Mouse (Mus musculus): ENCODE data around the gene Edc4. TPM values are rescaled to one million over a fixed set of nuclear protein-coding genes. Genes with fewer than 3 reads are reported as not detected.

The Edc4 gene
- total and polyA plus RNA-seq, 3 experiments: 28.7 to 46.4 (median 41.6) TPM

DNA sequence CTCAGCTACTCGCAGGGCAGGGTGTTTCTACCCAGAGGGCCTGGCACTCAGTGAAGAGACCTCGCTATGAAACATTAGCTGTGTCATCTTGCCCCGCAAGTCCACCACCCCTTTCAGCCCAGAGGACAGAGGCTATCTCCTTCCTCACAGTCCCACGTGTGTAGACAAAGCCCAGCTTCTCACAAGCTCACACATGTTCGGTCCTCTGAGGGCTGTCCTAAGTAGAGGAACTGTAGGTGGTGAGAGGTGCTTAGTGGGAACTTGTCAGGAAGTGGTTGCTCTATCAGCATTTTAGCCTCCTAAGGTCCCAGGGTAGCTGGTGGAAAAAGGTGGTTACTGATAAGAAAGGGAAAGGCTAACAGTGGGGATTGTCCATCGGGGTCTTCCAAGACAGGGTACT lies 54.4 kb downstream of the Edc4 start:
- Histone ChIP-seq H3K4me2 (ENCODE audit: insufficient read depth, low read depth, poor library complexity, severe bottlenecking) (no peak overlapping the region), H3K9ac (ENCODE audit: insufficient read depth, low read depth) (no peak overlapping the region), H3K4me3 (replicated peaks in 1 of 3; ENCODE audit: low read depth in 2 of 3, low read length in 2 of 3, poor library complexity in 1 of 3) (no peak overlapping the region), H3K4me1 (ENCODE audit: control insufficient read depth in 1 of 2, insufficient read depth in 2 of 2) (peaks cover 3 to 35% of the 10 kb centered on the region in 2 experiments; a peak in 3 of 4 replicates), H3K36me3 (replicated peaks in 1 of 2; ENCODE audit: control insufficient read depth in 1 of 2, insufficient read depth in 1 of 2, low read length in 1 of 2) (peaks cover 18 to 66% of the 10 kb centered on the region in 2 experiments), H3K27me3 (replicated peaks) (no peaks in the 10 kb centered on the region), H3K9me3 (replicated peaks; ENCODE audit: low read length) (no peaks in the 10 kb centered on the region), H3K79me2 (replicated peaks; ENCODE audit: control insufficient read depth, extremely low read depth, insufficient read depth, poor library complexity, severe bottlenecking) (no peaks in the 10 kb centered on the region), H3K27ac (ENCODE audit: insufficient read depth, low read depth) (no peak overlapping the region)
- no peak for DNase-seq (ENCODE audit: extremely low read depth)
- in situ Hi-C loops (cut with MboI; ENCODE audit: low pct_ligation_motif_present, low pct_unique_long_range_greater_than_20kb, low sequenced_read_pairs): loop anchor here (5.0 kb wide), 1 partner anchor 43 kb away; the partner anchor contains the start of gene Nrn1l
- dilution Hi-C loops (cut with MboI; ENCODE audit: extremely low pct_ligation_motif_present, extremely low pct_unique_long_range_greater_than_20kb, low sequenced_read_pairs): no loop called here
- TF ChIP-seq NRF1 (IDR thresholded peaks at IDR 0.05; ENCODE audit: low read depth, low read length) (no peak), ZNF384 (IDR thresholded peaks at IDR 0.05; ENCODE audit: low read depth, low read length) (no peak), KAT2A (IDR thresholded peaks at IDR 0.05; ENCODE audit: insufficient replicate concordance, low read length) (no peak), UBTF (IDR thresholded peaks at IDR 0.05; ENCODE audit: low read depth, low read length) (no peak), ZKSCAN1 (IDR thresholded peaks at IDR 0.05; ENCODE audit: borderline replicate concordance, low read depth, low read length) (no peak), POLR2AphosphoS2 (IDR thresholded peaks at IDR 0.05; ENCODE audit: low read depth, low read length) (no peak), EP300 (IDR thresholded peaks at IDR 0.05; ENCODE audit: low read length) (no peak)

DNA sequence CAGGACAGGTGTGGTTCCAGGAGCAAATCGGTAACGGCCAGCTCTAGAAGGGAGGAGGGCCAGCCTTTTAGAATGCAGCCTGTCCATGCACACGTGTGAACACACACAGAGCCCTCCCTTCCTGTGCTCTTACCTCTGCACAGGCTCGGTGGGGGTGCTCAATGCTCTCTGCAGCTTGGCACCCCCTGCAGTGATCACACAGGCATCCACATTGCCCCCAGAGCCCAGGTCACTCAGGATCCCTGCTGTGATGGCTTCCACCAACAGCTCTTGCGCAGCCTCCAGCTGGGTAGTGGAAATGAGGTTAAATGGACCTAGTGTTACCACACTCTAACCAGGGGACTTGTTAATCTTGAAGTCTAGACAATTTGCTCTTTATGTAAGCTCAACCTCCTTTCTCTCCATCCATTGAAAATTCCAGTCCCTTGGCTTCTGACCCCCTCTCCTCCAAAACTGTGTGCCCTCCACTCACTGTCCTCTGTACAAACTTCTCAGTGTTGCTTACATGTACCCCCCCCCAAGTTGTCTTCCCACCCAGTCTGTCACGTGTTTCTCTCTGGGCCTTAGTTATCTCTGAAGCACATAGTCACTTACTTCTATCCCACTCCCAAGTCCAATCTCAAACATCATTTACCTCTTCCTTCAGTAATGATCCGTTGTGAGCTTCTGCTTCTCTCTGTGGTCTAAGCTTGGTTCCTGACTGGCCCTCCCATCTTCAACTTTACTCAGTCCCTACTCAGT lies 55.4 kb downstream of the Edc4 start:
- Histone ChIP-seq H3K9ac (ENCODE audit: insufficient read depth, low read depth) (peak overlapping the region; percentile 66; the same call in 1 of the 2 replicates), H3K4me2 (ENCODE audit: insufficient read depth, low read depth, poor library complexity, severe bottlenecking) (peak overlapping the region; percentile 58), H3K9me3 (replicated peaks; ENCODE audit: low read length) (no peaks in the 10 kb centered on the region), H3K27ac (ENCODE audit: insufficient read depth, low read depth) (no peak overlapping the region), H3K79me2 (replicated peaks; ENCODE audit: control insufficient read depth, extremely low read depth, insufficient read depth, poor library complexity, severe bottlenecking) (no peaks in the 10 kb centered on the region), H3K4me3 (replicated peaks in 1 of 3; ENCODE audit: low read depth in 2 of 3, low read length in 2 of 3, poor library complexity in 1 of 3) (peak overlapping the region; percentile 85 to 96 (median 92)), H3K27me3 (replicated peaks) (no peaks in the 10 kb centered on the region), H3K36me3 (replicated peaks in 1 of 2; ENCODE audit: control insufficient read depth in 1 of 2, insufficient read depth in 1 of 2, low read length in 1 of 2) (peaks cover 14 to 57% of the 10 kb centered on the region in 2 experiments), H3K4me1 (ENCODE audit: control insufficient read depth in 1 of 2, insufficient read depth in 2 of 2) (peaks cover 3 to 32% of the 10 kb centered on the region in 2 experiments; a peak in 3 of 4 replicates)
- dilution Hi-C loops (cut with MboI; ENCODE audit: extremely low pct_ligation_motif_present, extremely low pct_unique_long_range_greater_than_20kb, low sequenced_read_pairs): no loop called here
- no peak for TF ChIP-seq SMC3 (IDR thresholded peaks at IDR 0.05; ENCODE audit: low read depth, low read length)
- TF ChIP-seq KAT2A (IDR thresholded peaks at IDR 0.05; ENCODE audit: insufficient replicate concordance, low read length): no peak
- no peak for TF ChIP-seq PAX5 (IDR thresholded peaks at IDR 0.05; ENCODE audit: low read length)
- TF ChIP-seq UBTF (IDR thresholded peaks at IDR 0.05; ENCODE audit: low read depth, low read length): no peak
- TF ChIP-seq MEF2A (IDR thresholded peaks at IDR 0.05; ENCODE audit: borderline replicate concordance, low read depth, low read length): no peak
- TF ChIP-seq ZC3H11A (IDR thresholded peaks at IDR 0.05; ENCODE audit: low read depth, low read length): no peak
- TF ChIP-seq NELFE (IDR thresholded peaks at IDR 0.05; ENCODE audit: low read depth, low read length): no peak
- no peak for TF ChIP-seq ETS1 (conservative IDR thresholded peaks at IDR 0.05; ENCODE audit: low read depth, low read length)
- no peak for TF ChIP-seq CHD1 (IDR thresholded peaks at IDR 0.05; ENCODE audit: low read depth, low read length)
- TF ChIP-seq RAD21 (IDR thresholded peaks at IDR 0.05; ENCODE audit: low read depth, low read length): no peak
- TF ChIP-seq ZKSCAN1 (IDR thresholded peaks at IDR 0.05; ENCODE audit: borderline replicate concordance, low read depth, low read length): no peak
- TF ChIP-seq CTCF (conservative IDR thresholded peaks at IDR 0.05 in 1 of 2, IDR thresholded peaks at IDR 0.05 in 1 of 2; ENCODE audit: low read depth in 2 of 2, low read length in 2 of 2): no peak
- no peak for TF ChIP-seq E2F4 (IDR thresholded peaks at IDR 0.05; ENCODE audit: insufficient replicate concordance, low read depth, low read length)
- TF ChIP-seq ZMIZ1 (IDR thresholded peaks at IDR 0.05; ENCODE audit: low read depth, low read length): no peak
- TF ChIP-seq MYC (IDR thresholded peaks at IDR 0.05; ENCODE audit: low read depth, low read length): no peak
- no peak for TF ChIP-seq CHD2 (IDR thresholded peaks at IDR 0.05; ENCODE audit: low read length)
- TF ChIP-seq NRF1 (IDR thresholded peaks at IDR 0.05; ENCODE audit: low read depth, low read length): no peak
- TF ChIP-seq MAX (IDR thresholded peaks at IDR 0.05; ENCODE audit: low read length): no peak
- TF ChIP-seq IRF4 (IDR thresholded peaks at IDR 0.05; ENCODE audit: low read depth, low read length): no peak
- no peak for TF ChIP-seq GABPA (IDR thresholded peaks at IDR 0.05; ENCODE audit: insufficient replicate concordance, low read depth, low read length)
- in situ Hi-C loops (cut with MboI; ENCODE audit: low pct_ligation_motif_present, low pct_unique_long_range_greater_than_20kb, low sequenced_read_pairs): loop anchor here (5.0 kb wide), 1 partner anchor 44 kb away; the partner anchor contains the start of gene Nrn1l
- no peak for DNase-seq (ENCODE audit: extremely low read depth)

Data from CH12.LX (cell line).